Mouse (Mus musculus) Patski (cell line): Measurements from ENCODE around the gene Atpaf1. TPM values are rescaled to one million over a fixed set of nuclear protein-coding genes. Genes with fewer than 3 reads are reported as not detected.

Source experiments
- ATAC-seq: fragments of 100-300 bp; one replicate; pipeline ENCODE4 v1.8.0; 2021
- CTCF ChIA-PET: fragments of 350-600 bp; sonication (Branson Sonifier 250); formaldehyde crosslinking; loops from one replicate; lab custom pipeline; 2022; ENCODE audit warnings: inconsistent platforms; lab: Charles Lee
- POLR2A ChIA-PET: fragments of 350-600 bp; sonication (Branson Sonifier 250); formaldehyde crosslinking; loops from one replicate; lab custom pipeline; 2022; ENCODE audit warnings: antibody characterized with exemption, inconsistent platforms; lab: Charles Lee
- DNase-seq: peaks from one replicate; pipeline ENCODE4 v3.0.0-alpha.2; 2011; ENCODE audit warnings: low read depth, low spot score
- H3K27me3 ChIP-seq: fragments of 371-371 bp; one replicate; pipeline ENCODE4 v1.5.1; 2021
- CTCF ChIP-seq: fragments of 100-300 bp; IDR thresholded peaks from one replicate; pipeline ENCODE4 v1.5.1; 2021
- in situ Hi-C: fragments of 300-500 bp; cut with MboI; formaldehyde crosslinking; loops from 3 replicates; pipeline ENCODE4 v1.11.1; 2018; ENCODE audit warnings: low pct_unique_long_range_greater_than_20kb, mixed read lengths
- polyA plus RNA-seq: library from polyadenylated mRNA; unstranded; gene quantifications from one replicate; pipeline ENCODE4 v1.2.3, GENCODE M21; 2021

Gene Atpaf1
- polyA plus RNA-seq, 1 experiment from 2014 or later: 28.5 TPM

DNA sequence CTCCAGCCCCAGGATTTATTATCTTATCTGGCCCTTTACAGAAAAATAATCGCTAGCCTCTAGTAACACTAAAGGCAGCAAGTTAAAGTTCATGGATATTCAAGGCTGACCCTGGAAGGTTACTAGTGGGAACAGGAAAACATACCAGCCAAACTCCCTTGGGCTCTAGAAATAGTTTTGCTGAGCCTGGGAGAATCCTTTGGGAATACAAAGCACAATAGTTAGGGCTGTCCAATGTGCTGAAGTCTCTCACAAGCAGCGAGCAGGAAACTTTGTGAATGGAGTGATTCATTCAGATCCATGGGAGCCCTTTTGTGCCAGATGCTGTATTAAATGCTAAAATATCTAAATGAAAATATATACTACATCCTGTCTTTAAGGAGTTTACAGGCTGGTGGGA lies 62.0 kb downstream of the Atpaf1 start:
- no peak for TF ChIP-seq CTCF
- no peak for ATAC-seq
- in situ Hi-C loops: no loop called here
- ChIA-PET POLR2A (no interaction called here), CTCF (no interaction called here)
- H3K27me3 ChIP-seq: no peaks in the 10 kb centered on the region
- DNase-seq: no peak

- no peak for TF ChIP-seq CTCF
- ATAC-seq: no peak
- DNase-seq: no peak
- H3K27me3 ChIP-seq: no peaks in the 10 kb centered on the region
- ChIA-PET CTCF (no interaction called here), POLR2A (no interaction called here)
- in situ Hi-C loops: no loop called here
Observed at GRCm38 (mm10) chr4:115847377-115847776, 62.8 kb downstream of the Atpaf1 start.

DNA sequence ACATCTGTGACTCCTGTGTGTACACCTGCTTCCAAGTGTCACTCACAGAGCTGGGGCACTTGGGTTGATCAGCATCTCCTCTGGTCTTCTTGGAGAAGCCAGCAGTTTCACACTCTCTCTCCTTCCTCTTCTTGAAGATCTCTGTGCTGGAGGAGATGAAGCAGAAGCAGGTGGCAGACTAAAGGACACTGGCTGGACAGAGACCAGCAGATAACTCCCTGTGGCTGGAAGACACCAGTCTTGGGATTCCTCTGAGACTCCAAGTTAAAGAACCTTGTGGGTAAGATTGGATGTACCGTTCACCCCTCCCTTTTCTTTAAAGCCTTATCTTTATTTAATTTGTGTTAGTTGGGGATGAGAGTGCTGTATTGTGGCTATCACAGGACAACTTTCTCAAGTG lies 63.5 kb downstream of the Atpaf1 start:
- no peak for TF ChIP-seq CTCF
- H3K27me3 ChIP-seq: no peaks in the 10 kb centered on the region
- no peak for DNase-seq
- ChIA-PET POLR2A (no interaction called here), CTCF (no interaction called here)
- ATAC-seq: no peak
- in situ Hi-C loops: no loop called here

DNA sequence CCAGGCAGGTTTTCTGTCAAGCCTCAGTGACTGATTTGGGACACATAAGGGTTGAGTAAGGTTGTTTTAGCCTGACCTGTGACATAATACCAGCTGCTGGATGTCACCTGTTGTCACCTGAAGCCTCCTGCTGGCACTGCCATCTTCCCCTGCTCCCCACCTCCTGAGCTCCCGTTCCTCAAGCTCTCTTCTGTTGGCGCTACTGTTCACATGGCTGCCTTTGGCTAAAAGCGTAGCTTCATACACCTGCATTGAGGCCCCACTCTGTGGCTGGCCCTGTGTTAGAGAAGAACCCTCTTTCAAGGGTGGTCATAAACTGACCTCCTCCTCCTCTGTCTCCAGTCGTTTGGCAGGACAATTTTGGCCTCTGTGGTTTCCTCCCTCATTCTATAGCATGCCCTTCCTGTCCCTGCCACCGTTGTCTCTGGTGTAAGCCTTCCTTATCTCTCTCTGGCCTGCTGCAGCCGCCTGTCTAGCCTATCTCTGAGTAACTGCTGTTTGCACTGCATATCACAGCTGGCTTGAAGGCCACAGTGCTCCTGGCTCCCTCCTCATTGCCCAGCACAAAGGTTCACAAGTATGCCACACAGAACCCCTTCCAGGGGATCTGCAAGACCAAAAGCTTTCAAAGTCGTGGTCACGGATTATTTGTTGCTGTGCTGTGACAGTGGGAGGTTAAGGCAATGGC lies 64.5 kb downstream of the Atpaf1 start:
- CTCF ChIA-PET: no interaction called here
- in situ Hi-C loops: no loop called here
- ATAC-seq: no peak

GRCm38 (mm10) chr4:115850111-115850510 lies 65.5 kb downstream of the Atpaf1 start:
- ATAC-seq (no peak), DNase-seq (no peak)
- in situ Hi-C loops: no loop called here
- ChIA-PET POLR2A (no interaction called here), CTCF (no interaction called here)
- H3K27me3 ChIP-seq: no peaks in the 10 kb centered on the region
- no peak for TF ChIP-seq CTCF

More for the DNA sequence above, 64.5 kb downstream of the Atpaf1 start:
- H3K27me3 ChIP-seq: no peaks in the 10 kb centered on the region
- POLR2A ChIA-PET: no interaction called here
- no peak for TF ChIP-seq CTCF
- no peak for DNase-seq

GRCm38 (mm10) chr4:115850631-115851030 lies 66.0 kb downstream of the Atpaf1 start:
- no peaks in the 10 kb centered on the region for H3K27me3 ChIP-seq
- DNase-seq (no peak), ATAC-seq (no peak)
- POLR2A ChIA-PET: no interaction called here
- CTCF ChIA-PET: no interaction called here
- in situ Hi-C loops: no loop called here
- no peak for TF ChIP-seq CTCF

- TF ChIP-seq CTCF: no peak
- in situ Hi-C loops: no loop called here
- CTCF ChIA-PET: no interaction called here
- no peaks in the 10 kb centered on the region for H3K27me3 ChIP-seq
- ATAC-seq (no peak), DNase-seq (no peak)
- POLR2A ChIA-PET: no interaction called here
Observed at GRCm38 (mm10) chr4:115851569-115851968, 67.0 kb downstream of the Atpaf1 start.

DNA sequence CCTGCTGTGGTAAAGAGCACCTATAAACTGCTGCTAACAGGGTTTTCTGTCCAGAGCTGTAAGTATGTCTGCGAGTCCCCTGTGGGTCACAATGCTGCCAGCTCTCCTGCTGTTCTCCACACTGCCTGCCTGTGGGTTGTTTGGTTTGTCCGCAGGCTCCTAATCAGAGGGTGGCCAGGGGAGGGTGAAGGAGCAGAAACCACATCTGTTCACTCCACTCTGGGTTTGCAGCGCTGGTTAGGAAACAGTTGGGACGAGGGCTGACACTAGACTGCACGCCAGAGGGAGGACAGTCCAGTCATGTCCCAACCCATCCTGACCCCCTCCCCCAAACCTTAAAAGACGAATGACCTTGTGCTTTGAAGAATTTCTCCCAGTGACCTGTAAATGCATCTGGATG lies 70.5 kb downstream of the Atpaf1 start:
- POLR2A ChIA-PET: no interaction called here
- H3K27me3 ChIP-seq: no peaks in the 10 kb centered on the region
- DNase-seq (no peak), ATAC-seq (no peak)
- TF ChIP-seq CTCF: no peak
- CTCF ChIA-PET: no interaction called here
- in situ Hi-C loops: no loop called here

GRCm38 (mm10) chr4:115855609-115856008 lies 71.0 kb downstream of the Atpaf1 start:
- in situ Hi-C loops: no loop called here
- no peaks in the 10 kb centered on the region for H3K27me3 ChIP-seq
- ChIA-PET POLR2A (no interaction called here), CTCF (no interaction called here)
- DNase-seq: no peak
- ATAC-seq: no peak
- TF ChIP-seq CTCF: no peak

- POLR2A ChIA-PET: no interaction called here
- ATAC-seq: no peak
- no peaks in the 10 kb centered on the region for H3K27me3 ChIP-seq
- in situ Hi-C loops: no loop called here
- DNase-seq: no peak
- TF ChIP-seq CTCF: no peak
- CTCF ChIA-PET: no interaction called here
Observed at GRCm38 (mm10) chr4:115856282-115856681, 71.7 kb downstream of the Atpaf1 start.

GRCm38 (mm10) chr4:115857293-115857883 lies 72.8 kb downstream of the Atpaf1 start:
- no peak for TF ChIP-seq CTCF
- ChIA-PET CTCF (no interaction called here), POLR2A (no interaction called here)
- ATAC-seq (no peak), DNase-seq (no peak)
- in situ Hi-C loops: no loop called here
- no peaks in the 10 kb centered on the region for H3K27me3 ChIP-seq
